Mouse (Mus musculus) bone marrow, adult 2 months (tissue): ENCODE measurements at regions not wholly inside any gene's neighbourhood (a gene's known extent, or its start where the extent isn't known, plus 50 kb on each side); places are given as distances from the start of the nearest gene placed in this dataset.

ENCODE experiments used
- H3K27ac ChIP-seq: fragments of 200-500 bp; 2 replicates; pipeline ENCODE4 v1.5.1; 2012; ENCODE audit warnings: low read depth, mild to moderate bottlenecking, control low read depth, inconsistent platforms, low read length; ENCODE audit not compliant: control insufficient read depth, poor library complexity, insufficient read depth
- H3K4me1 ChIP-seq: fragments of 200-500 bp; 2 replicates; pipeline ENCODE4 v1.6.1; 2011; ENCODE audit warnings: low read length; ENCODE audit not compliant: control insufficient read depth, insufficient read depth
- H3K4me3 ChIP-seq: fragments of 200-500 bp; replicated peaks from 2 replicates; pipeline ENCODE3; 2011; ENCODE audit warnings: mild to moderate bottlenecking, low read depth, low read length, control low read depth; ENCODE audit not compliant: control insufficient read depth
- CTCF ChIP-seq: fragments of 200-500 bp; IDR thresholded peaks from 2 replicates; pipeline ENCODE4 v1.5.1; 2011; ENCODE audit warnings: low read length, control low read depth; ENCODE audit not compliant: control insufficient read depth, insufficient read depth
- POLR2A ChIP-seq: fragments of 200-500 bp; IDR thresholded peaks from 2 replicates; pipeline ENCODE4 v1.6.1; 2011; ENCODE audit warnings: low read depth, mild to moderate bottlenecking, control low read depth, low read length, borderline replicate concordance; ENCODE audit not compliant: control insufficient read depth
- WGBS: fragments of 180-500 bp; shearing (Covaris S2); methylation state at CpG from one replicate; pipeline ENCODE4 v1.1.7; 2018; 5-methylcytosine and 5-hydroxymethylcytosine counted together

DNA sequence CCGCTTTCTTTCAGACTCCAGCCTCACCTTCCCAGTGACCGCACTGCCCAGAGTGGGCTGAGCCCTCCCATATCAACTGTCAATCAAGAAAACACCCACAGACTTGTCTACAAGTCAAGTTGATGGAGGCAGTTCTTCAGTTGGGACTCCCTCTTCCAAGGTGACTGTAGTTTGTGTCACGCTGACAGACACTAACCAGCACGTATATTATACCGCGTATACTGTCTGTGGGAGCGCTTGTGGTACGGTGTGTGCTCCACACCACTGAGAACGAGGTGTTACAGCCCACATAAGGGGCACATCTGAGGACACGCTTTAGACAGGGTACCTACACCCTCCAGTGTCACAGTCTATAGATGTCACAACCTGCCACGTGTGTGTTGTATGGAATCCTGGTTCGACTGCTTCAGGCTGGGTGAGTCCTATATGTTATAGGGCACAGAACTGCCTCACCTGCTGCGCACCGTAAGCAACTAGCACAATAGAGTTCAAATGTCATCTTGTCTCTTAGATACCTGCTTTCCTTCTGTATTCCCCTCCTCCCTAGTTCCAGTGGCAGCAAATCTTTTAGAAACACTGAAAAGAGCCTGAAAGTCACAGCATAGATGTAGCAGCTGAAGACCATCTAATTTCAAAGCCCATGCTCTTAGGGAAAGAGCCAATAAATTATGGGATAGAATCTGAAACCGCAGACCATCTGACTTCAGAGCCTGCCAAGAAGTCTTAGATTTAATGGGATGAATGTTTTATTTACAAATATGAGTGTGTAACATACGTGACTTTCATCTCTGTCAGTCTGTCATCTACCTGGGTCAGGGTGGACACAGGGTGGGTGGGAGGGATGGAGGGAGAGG, 219.8 kb downstream of the Etnk1 start:
- TF ChIP-seq POLR2A (no peak), CTCF (no peak)
- no peak overlapping the region for H3K4me3 ChIP-seq
- WGBS: 80% methylated on average over 16 of the region's 16 CpGs
- no peaks in the 10 kb centered on the region; the same call in 1 of the 2 replicates for H3K4me1 ChIP-seq
- H3K27ac ChIP-seq: no peak overlapping the region

GRCm38 (mm10) chr6:143393543-143394207, 226.7 kb downstream of the Etnk1 start:
- 41% methylated on average over 10 of the region's 10 CpGs for WGBS
- TF ChIP-seq POLR2A (no peak), CTCF (no peak)
- H3K4me1 ChIP-seq: no peaks in the 10 kb centered on the region
- no peak overlapping the region for H3K27ac ChIP-seq
- no peak overlapping the region for H3K4me3 ChIP-seq

GRCm38 (mm10) chr6:143394377-143394776, 227.4 kb downstream of the Etnk1 start:
- H3K4me3 ChIP-seq: no peak overlapping the region
- TF ChIP-seq CTCF: no peak
- TF ChIP-seq POLR2A: no peak
- no peaks in the 10 kb centered on the region for H3K4me1 ChIP-seq
- H3K27ac ChIP-seq: no peak overlapping the region
- 66% methylated on average over 15 of the region's 15 CpGs for WGBS

- TF ChIP-seq POLR2A (no peak), CTCF (no peak)
- H3K4me3 ChIP-seq: no peak overlapping the region
- no peak overlapping the region for H3K27ac ChIP-seq
- WGBS: 67% methylated on average over 8 of the region's 8 CpGs
- H3K4me1 ChIP-seq: no peaks in the 10 kb centered on the region
Observed at GRCm38 (mm10) chr6:143401436-143401835, 234.4 kb downstream of the Etnk1 start.

DNA sequence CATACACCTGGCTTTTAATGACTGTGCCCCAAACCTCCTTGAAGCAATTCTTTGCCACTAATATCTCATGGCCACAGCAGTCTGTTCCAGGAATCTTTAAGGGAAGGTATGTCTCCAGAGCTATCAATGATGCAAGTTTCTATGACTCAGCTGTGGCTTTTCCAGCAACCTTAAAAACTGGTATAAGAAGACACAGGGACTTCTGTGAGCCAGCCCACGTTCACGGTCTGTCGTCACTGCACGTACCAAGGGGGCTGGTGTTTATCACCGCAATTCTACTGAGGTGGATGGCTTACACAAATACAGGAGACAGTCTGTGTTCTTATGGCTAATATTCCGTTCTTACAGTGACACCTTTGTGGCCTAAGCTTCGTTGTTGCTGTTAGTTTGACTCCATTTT, 234.9 kb downstream of the Etnk1 start:
- H3K27ac ChIP-seq: no peak overlapping the region
- no peak for TF ChIP-seq CTCF
- TF ChIP-seq POLR2A: no peak
- 82% methylated on average over 7 of the region's 7 CpGs for WGBS

GRCm38 (mm10) chr6:143402766-143403165, 235.7 kb downstream of the Etnk1 start:
- WGBS: 79% methylated on average over 7 of the region's 7 CpGs

More for the DNA sequence above, 234.9 kb downstream of the Etnk1 start:
- no peaks in the 10 kb centered on the region for H3K4me1 ChIP-seq
- no peak overlapping the region for H3K4me3 ChIP-seq

DNA sequence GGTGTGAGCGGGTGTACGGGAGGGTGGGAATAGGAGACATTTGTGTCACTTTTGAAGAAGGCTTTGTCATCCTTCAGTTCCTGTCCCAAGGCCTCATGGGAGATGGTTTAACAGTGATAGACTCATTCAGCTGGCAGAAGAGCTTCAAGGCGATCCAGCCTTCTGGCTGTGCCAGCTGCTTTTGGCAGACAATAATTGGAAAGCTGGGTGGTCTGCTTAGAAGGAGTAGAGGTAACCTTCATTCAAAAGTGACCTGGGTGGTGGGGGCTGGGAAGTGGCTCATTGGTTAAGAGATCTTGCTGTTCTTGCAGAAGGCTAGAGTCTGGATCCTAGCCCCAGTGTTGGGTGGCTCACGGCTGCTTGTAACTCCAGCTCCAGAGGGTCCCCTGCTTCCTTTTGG, 237.5 kb downstream of the Etnk1 start:
- WGBS: 74% methylated on average over 4 of the region's 4 CpGs

More at GRCm38 (mm10) chr6:143402766-143403165, 235.7 kb downstream of the Etnk1 start:
- H3K27ac ChIP-seq: no peak overlapping the region
- H3K4me1 ChIP-seq: no peaks in the 10 kb centered on the region
- H3K4me3 ChIP-seq: no peak overlapping the region
- TF ChIP-seq CTCF (no peak), POLR2A (no peak)

DNA sequence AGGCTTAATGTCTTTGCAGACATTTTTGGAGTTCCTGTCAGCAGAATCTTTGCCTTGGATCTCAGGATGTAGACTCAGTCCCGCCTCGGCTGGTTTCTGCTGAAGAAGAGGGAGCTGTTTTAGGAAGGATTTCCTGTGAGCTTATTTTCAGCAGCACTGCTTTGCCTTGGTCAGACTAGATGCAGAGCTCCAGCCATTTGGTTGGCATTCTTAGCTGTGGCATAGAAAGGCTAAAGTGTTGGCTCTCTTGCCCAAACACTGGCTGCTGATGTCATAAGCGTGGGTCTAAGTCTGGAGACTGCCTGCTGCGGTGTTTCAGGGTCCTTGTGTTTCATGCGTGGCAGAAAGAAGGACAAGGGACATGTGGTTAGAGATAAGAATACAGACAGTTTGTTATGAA, 245.0 kb downstream of the Etnk1 start:
- no peak for TF ChIP-seq POLR2A
- no peak for TF ChIP-seq CTCF
- H3K27ac ChIP-seq: no peak overlapping the region
- no peaks in the 10 kb centered on the region for H3K4me1 ChIP-seq
- 47% methylated on average over 5 of the region's 5 CpGs for WGBS
- H3K4me3 ChIP-seq: no peak overlapping the region

More for the DNA sequence above, 237.5 kb downstream of the Etnk1 start:
- no peaks in the 10 kb centered on the region for H3K4me1 ChIP-seq
- H3K27ac ChIP-seq: no peak overlapping the region
- no peak overlapping the region for H3K4me3 ChIP-seq
- TF ChIP-seq POLR2A: no peak
- no peak for TF ChIP-seq CTCF
